Mouse (Mus musculus): ENCODE measurements at regions not wholly inside any gene's neighbourhood (a gene's known extent, or its start where the extent isn't known, plus 50 kb on each side); places are given as distances from the start of the nearest gene placed in this dataset.

GRCm38 (mm10) chr4:110038696-110039095 is 60.8 kb downstream of the Dmrta2 start:
- Histone ChIP-seq H3K4me3 (ENCODE audit: low read length) (no peak overlapping the region), H3K4me1 (ENCODE audit: control insufficient read depth, insufficient read depth, low read depth, low read length) (no peaks in the 10 kb centered on the region)
- ATAC-seq = no peak

GRCm38 (mm10) chr4:110044851-110045618 is 67.2 kb downstream of the Dmrta2 start:
- Histone ChIP-seq H3K4me1 (ENCODE audit: control insufficient read depth, insufficient read depth, low read depth, low read length) (no peaks in the 10 kb centered on the region), H3K36me3 (ENCODE audit: control insufficient read depth, insufficient read depth, low read length) (no peaks in the 10 kb centered on the region), H3K27me3 (replicated peaks; ENCODE audit: control insufficient read depth, insufficient read depth, low read length) (no peaks in the 10 kb centered on the region), H3K9ac (ENCODE audit: low read depth, low read length) (no peak overlapping the region), H3K27ac (ENCODE audit: low read depth, low read length) (no peak overlapping the region), H3K9me3 (ENCODE audit: control insufficient read depth, low read length) (no peaks in the 10 kb centered on the region), H3K4me2 (ENCODE audit: low read length) (no peak overlapping the region), H3K4me3 (ENCODE audit: low read length) (no peak overlapping the region)
- ATAC-seq = no peak
- 92% methylated on average over 17 of the region's 17 CpGs for WGBS

More at GRCm38 (mm10) chr4:110038696-110039095, 60.8 kb downstream of the Dmrta2 start:
- Histone ChIP-seq H3K9me3 (ENCODE audit: control insufficient read depth, low read length) (no peaks in the 10 kb centered on the region), H3K9ac (ENCODE audit: low read depth, low read length) (no peak overlapping the region), H3K36me3 (ENCODE audit: control insufficient read depth, insufficient read depth, low read length) (no peaks in the 10 kb centered on the region), H3K27me3 (replicated peaks; ENCODE audit: control insufficient read depth, insufficient read depth, low read length) (no peaks in the 10 kb centered on the region), H3K27ac (ENCODE audit: low read depth, low read length) (no peak overlapping the region), H3K4me2 (ENCODE audit: low read length) (no peak overlapping the region)
- 77% methylated on average over 5 of the region's 5 CpGs for WGBS

GRCm38 (mm10) chr4:110045651-110046269 is 67.9 kb downstream of the Dmrta2 start:
- no peak for ATAC-seq
- WGBS = 78% methylated on average over 12 of the region's 12 CpGs
- H3K9ac ChIP-seq (ENCODE audit: low read depth, low read length) = no peak overlapping the region
- no peaks in the 10 kb centered on the region for H3K9me3 ChIP-seq (ENCODE audit: control insufficient read depth, low read length)
- H3K27me3 ChIP-seq (replicated peaks; ENCODE audit: control insufficient read depth, insufficient read depth, low read length) = no peaks in the 10 kb centered on the region
- H3K4me3 ChIP-seq (ENCODE audit: low read length) = no peak overlapping the region
- no peak overlapping the region for H3K27ac ChIP-seq (ENCODE audit: low read depth, low read length)
- no peak overlapping the region for H3K4me2 ChIP-seq (ENCODE audit: low read length)
- H3K4me1 ChIP-seq (ENCODE audit: control insufficient read depth, insufficient read depth, low read depth, low read length) = peaks cover 3% of the 10 kb centered on the region; the same call in 1 of the 2 replicates
- H3K36me3 ChIP-seq (ENCODE audit: control insufficient read depth, insufficient read depth, low read length) = no peaks in the 10 kb centered on the region

- Histone ChIP-seq H3K4me3 (ENCODE audit: low read length) (no peak overlapping the region), H3K4me1 (ENCODE audit: control insufficient read depth, insufficient read depth, low read depth, low read length) (peaks cover 3% of the 10 kb centered on the region; the same call in 1 of the 2 replicates), H3K27ac (ENCODE audit: low read depth, low read length) (no peak overlapping the region), H3K9ac (ENCODE audit: low read depth, low read length) (no peak overlapping the region), H3K4me2 (ENCODE audit: low read length) (no peak overlapping the region), H3K9me3 (ENCODE audit: control insufficient read depth, low read length) (no peaks in the 10 kb centered on the region), H3K36me3 (ENCODE audit: control insufficient read depth, insufficient read depth, low read length) (no peaks in the 10 kb centered on the region), H3K27me3 (replicated peaks; ENCODE audit: control insufficient read depth, insufficient read depth, low read length) (no peaks in the 10 kb centered on the region)
- 92% methylated on average over 11 of the region's 11 CpGs for WGBS
- ATAC-seq = no peak
These were observed 68.4 kb downstream of the Dmrta2 start for GRCm38 (mm10) chr4:110046270-110046651.

- Histone ChIP-seq H3K27ac (ENCODE audit: low read depth, low read length) (peak overlapping the region; percentile 65), H3K36me3 (ENCODE audit: control insufficient read depth, insufficient read depth, low read length) (no peaks in the 10 kb centered on the region), H3K9ac (ENCODE audit: low read depth, low read length) (peak overlapping the region; percentile 73), H3K4me2 (ENCODE audit: low read length) (peak overlapping the region; percentile 72), H3K9me3 (ENCODE audit: control insufficient read depth, low read length) (no peaks in the 10 kb centered on the region), H3K27me3 (replicated peaks; ENCODE audit: control insufficient read depth, insufficient read depth, low read length) (no peaks in the 10 kb centered on the region), H3K4me3 (ENCODE audit: low read length) (peak overlapping the region; percentile 51), H3K4me1 (ENCODE audit: control insufficient read depth, insufficient read depth, low read depth, low read length) (peaks cover 3% of the 10 kb centered on the region; the same call in 1 of the 2 replicates)
- 3% methylated on average over 40 of the region's 40 CpGs for WGBS
- ATAC-seq = peak; percentile 96
These were observed 72.8 kb downstream of the Dmrta2 start for GRCm38 (mm10) chr4:110050393-110051280.

- Histone ChIP-seq H3K4me3 (ENCODE audit: low read length) (peak overlapping the region; percentile 51), H3K9me3 (ENCODE audit: control insufficient read depth, low read length) (no peaks in the 10 kb centered on the region), H3K9ac (ENCODE audit: low read depth, low read length) (peak overlapping the region; percentile 73), H3K27me3 (replicated peaks; ENCODE audit: control insufficient read depth, insufficient read depth, low read length) (no peaks in the 10 kb centered on the region), H3K36me3 (ENCODE audit: control insufficient read depth, insufficient read depth, low read length) (no peaks in the 10 kb centered on the region), H3K4me1 (ENCODE audit: control insufficient read depth, insufficient read depth, low read depth, low read length) (peaks cover 3% of the 10 kb centered on the region; the same call in 1 of the 2 replicates), H3K27ac (ENCODE audit: low read depth, low read length) (peak overlapping the region; percentile 65), H3K4me2 (ENCODE audit: low read length) (peak overlapping the region; percentile 72)
- ATAC-seq = no peak; the same call in 1 of the 2 replicates
- 9% methylated on average over 12 of the region's 12 CpGs for WGBS
These were observed 73.4 kb downstream of the Dmrta2 start for GRCm38 (mm10) chr4:110051281-110051665.

GRCm38 (mm10) chr4:110051872-110052271 is 74.0 kb downstream of the Dmrta2 start:
- no peak for ATAC-seq

GRCm38 (mm10) chr4:110052998-110053397 is 75.1 kb downstream of the Dmrta2 start:
- H3K4me3 ChIP-seq (ENCODE audit: low read length) = no peak overlapping the region
- no peak for ATAC-seq
- H3K4me2 ChIP-seq (ENCODE audit: low read length) = no peak overlapping the region
- no peak overlapping the region for H3K27ac ChIP-seq (ENCODE audit: low read depth, low read length)
- H3K9ac ChIP-seq (ENCODE audit: low read depth, low read length) = no peak overlapping the region
- peaks cover 3% of the 10 kb centered on the region; the same call in 1 of the 2 replicates for H3K4me1 ChIP-seq (ENCODE audit: control insufficient read depth, insufficient read depth, low read depth, low read length)
- no peaks in the 10 kb centered on the region for H3K27me3 ChIP-seq (replicated peaks; ENCODE audit: control insufficient read depth, insufficient read depth, low read length)
- 94% methylated on average over 4 of the region's 4 CpGs for WGBS
- no peaks in the 10 kb centered on the region for H3K36me3 ChIP-seq (ENCODE audit: control insufficient read depth, insufficient read depth, low read length)
- no peaks in the 10 kb centered on the region for H3K9me3 ChIP-seq (ENCODE audit: control insufficient read depth, low read length)

More at GRCm38 (mm10) chr4:110051872-110052271, 74.0 kb downstream of the Dmrta2 start:
- no peak overlapping the region for H3K4me2 ChIP-seq (ENCODE audit: low read length)
- peaks cover 3% of the 10 kb centered on the region; the same call in 1 of the 2 replicates for H3K4me1 ChIP-seq (ENCODE audit: control insufficient read depth, insufficient read depth, low read depth, low read length)
- no peaks in the 10 kb centered on the region for H3K9me3 ChIP-seq (ENCODE audit: control insufficient read depth, low read length)
- no peak overlapping the region for H3K4me3 ChIP-seq (ENCODE audit: low read length)
- no peak overlapping the region for H3K27ac ChIP-seq (ENCODE audit: low read depth, low read length)
- WGBS = 30% methylated on average over 10 of the region's 10 CpGs
- no peak overlapping the region for H3K9ac ChIP-seq (ENCODE audit: low read depth, low read length)
- H3K36me3 ChIP-seq (ENCODE audit: control insufficient read depth, insufficient read depth, low read length) = no peaks in the 10 kb centered on the region
- no peaks in the 10 kb centered on the region for H3K27me3 ChIP-seq (replicated peaks; ENCODE audit: control insufficient read depth, insufficient read depth, low read length)

Measured in hindbrain, embryonic 16.5 days (tissue).